Mouse (Mus musculus): ENCODE results near the gene Nenf.

Gene Nenf

GRCm38 (mm10) chr1:191317591-191318196 is at the start of gene Nenf:
Nenf (minus strand) TSS chr1:191318194.
- DNase-seq (ENCODE audit: low read depth, low spot score): peak; percentile 34

- no peak for DNase-seq (ENCODE audit: low read depth, low spot score)
Observed at GRCm38 (mm10) chr1:191364477-191364876, 46.5 kb upstream of the Nenf start.

- no peak for DNase-seq (ENCODE audit: low read depth, low spot score)
Observed at GRCm38 (mm10) chr1:191362412-191362811, 44.4 kb upstream of the Nenf start.

GRCm38 (mm10) chr1:191359478-191359877 is 41.5 kb upstream of the Nenf start:
- DNase-seq (ENCODE audit: low read depth, low spot score): no peak

- no peak for DNase-seq (ENCODE audit: low read depth, low spot score)
Observed at GRCm38 (mm10) chr1:191356936-191357335, 38.9 kb upstream of the Nenf start.

GRCm38 (mm10) chr1:191353836-191354235 is 35.8 kb upstream of the Nenf start:
- DNase-seq (ENCODE audit: low read depth, low spot score): no peak

GRCm38 (mm10) chr1:191352786-191353488 is 34.9 kb upstream of the Nenf start:
- peak; percentile 34 for DNase-seq (ENCODE audit: low read depth, low spot score)

GRCm38 (mm10) chr1:191350355-191350754 is 32.4 kb upstream of the Nenf start:
- no peak for DNase-seq (ENCODE audit: low read depth, low spot score)

- DNase-seq (ENCODE audit: low read depth, low spot score): no peak
Observed at GRCm38 (mm10) chr1:191349486-191350037, 31.6 kb upstream of the Nenf start.

- DNase-seq (ENCODE audit: low read depth, low spot score): no peak
Observed at GRCm38 (mm10) chr1:191348996-191349395, 31.0 kb upstream of the Nenf start.

- DNase-seq (ENCODE audit: low read depth, low spot score): no peak
Observed at GRCm38 (mm10) chr1:191348592-191348991, 30.6 kb upstream of the Nenf start.

GRCm38 (mm10) chr1:191347602-191348001 is 29.6 kb upstream of the Nenf start:
- DNase-seq (ENCODE audit: low read depth, low spot score): no peak

GRCm38 (mm10) chr1:191340530-191340929 is 22.5 kb upstream of the Nenf start:
- no peak for DNase-seq (ENCODE audit: low read depth, low spot score)

- no peak for DNase-seq (ENCODE audit: low read depth, low spot score)
Observed at GRCm38 (mm10) chr1:191339876-191340275, 21.9 kb upstream of the Nenf start.

GRCm38 (mm10) chr1:191334500-191334899 is 16.5 kb upstream of the Nenf start:
- no peak for DNase-seq (ENCODE audit: low read depth, low spot score)

- no peak for DNase-seq (ENCODE audit: low read depth, low spot score)
Observed at GRCm38 (mm10) chr1:191330356-191330755, 12.4 kb upstream of the Nenf start.

GRCm38 (mm10) chr1:191328019-191328441 is 10.0 kb upstream of the Nenf start:
- DNase-seq (ENCODE audit: low read depth, low spot score): no peak

- DNase-seq (ENCODE audit: low read depth, low spot score): no peak
Observed at GRCm38 (mm10) chr1:191327258-191327657, 9.3 kb upstream of the Nenf start.

- DNase-seq (ENCODE audit: low read depth, low spot score): no peak
Observed at GRCm38 (mm10) chr1:191326233-191326882, 8.4 kb upstream of the Nenf start.

- peak; percentile 94 for DNase-seq (ENCODE audit: low read depth, low spot score)
Observed at GRCm38 (mm10) chr1:191325726-191326232, 7.8 kb upstream of the Nenf start, which contains the start of gene Tmem206. Tmem206 (plus strand) TSS chr1:191325912.

- no peak for DNase-seq (ENCODE audit: low read depth, low spot score)
Observed at GRCm38 (mm10) chr1:191324733-191325590, 7.0 kb upstream of the Nenf start.
